Mouse (Mus musculus) layer of hippocampus, postnatal 10 days (tissue): ENCODE measurements around the gene Shisal1. TPM values are rescaled to one million over a fixed set of nuclear protein-coding genes. Genes with fewer than 3 reads are reported as not detected.
A peak's percentile ranks its signal among the peaks of the same experiment; 100 is the strongest.

ENCODE experiments used
- DNase-seq, 2 experiments: peaks; one replicate each; pipeline ENCODE4 v3.0.0; 2021; ENCODE audit warnings: low spot score in 2 of 2
- total RNA-seq, 2 experiments: library from RNA; stranded (reverse); gene quantifications; 2 replicates each; pipeline ENCODE4 v1.2.3; 2021

The Shisal1 gene
- total RNA-seq, 2 experiments from 2014 or later, result 60.9 to 67.4 TPM

GRCm38 (mm10) chr15:84380181-84380580 lies 66.7 kb downstream of the Shisal1 start:
- no peak for DNase-seq

- DNase-seq, result no peak
Measured at GRCm38 (mm10) chr15:84378734-84379133, 68.2 kb downstream of the Shisal1 start.

- DNase-seq, result no peak
Measured at GRCm38 (mm10) chr15:84372801-84373200, 74.1 kb downstream of the Shisal1 start.

- DNase-seq, result no peak
Measured at GRCm38 (mm10) chr15:84367402-84367801, 79.5 kb downstream of the Shisal1 start.

GRCm38 (mm10) chr15:84366574-84366989 lies 80.3 kb downstream of the Shisal1 start:
- DNase-seq, result no peak

GRCm38 (mm10) chr15:84365675-84366381 lies 81.1 kb downstream of the Shisal1 start:
- DNase-seq, result no peak

GRCm38 (mm10) chr15:84364746-84365145 lies 82.2 kb downstream of the Shisal1 start:
- DNase-seq, result no peak

- DNase-seq, result no peak
Measured at GRCm38 (mm10) chr15:84355081-84355480, 91.8 kb downstream of the Shisal1 start.

GRCm38 (mm10) chr15:84351915-84352844 lies 94.7 kb downstream of the Shisal1 start:
- peak; percentile 79 to 83 for DNase-seq

- DNase-seq, result no peak
Measured at GRCm38 (mm10) chr15:84351342-84351741, 95.6 kb downstream of the Shisal1 start.

GRCm38 (mm10) chr15:84349915-84350738 lies 96.8 kb downstream of the Shisal1 start:
- DNase-seq, result no peak

GRCm38 (mm10) chr15:84348769-84349168 lies 98.1 kb downstream of the Shisal1 start:
- DNase-seq, result no peak

- no peak for DNase-seq
Measured at GRCm38 (mm10) chr15:84340926-84341325, 106.0 kb downstream of the Shisal1 start.

GRCm38 (mm10) chr15:84337599-84337998 lies 109.3 kb downstream of the Shisal1 start:
- no peak for DNase-seq

GRCm38 (mm10) chr15:84336281-84336817 lies 110.5 kb downstream of the Shisal1 start:
- DNase-seq, result no peak

- DNase-seq, result no peak
Measured at GRCm38 (mm10) chr15:84331066-84331612, 115.8 kb downstream of the Shisal1 start.

- no peak for DNase-seq
Measured at GRCm38 (mm10) chr15:84329940-84330339, 117.0 kb downstream of the Shisal1 start.
